In the genomic region with DNA sequence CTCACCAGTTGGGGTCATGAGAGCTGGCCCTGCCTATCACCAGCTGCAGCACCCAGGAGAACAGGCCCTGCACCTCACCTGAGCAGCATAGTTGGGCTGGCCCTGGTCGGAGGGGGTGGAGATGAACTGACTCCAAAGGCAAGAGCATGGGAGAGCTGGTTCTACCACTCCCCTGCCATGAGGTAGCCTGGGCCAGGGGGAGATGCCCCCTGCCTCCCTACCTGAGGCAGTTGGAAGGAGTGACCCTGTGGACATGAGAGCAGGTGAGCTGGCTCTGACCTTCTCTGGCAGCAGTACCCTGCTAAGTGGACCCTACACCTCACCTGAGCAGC, we compare ENCODE assay signal across 13 mouse cellular contexts. TPM values are rescaled to one million over a fixed set of nuclear protein-coding genes. Genes with fewer than 3 reads are reported as not detected.
A peak's percentile ranks its signal among the peaks of the same experiment; 100 is the strongest.
DNase-seq lines count a peak whose midpoint lies in the region; ATAC-seq and TF ChIP-seq lines count a peak whose summit lies in the region.
"Had no signal": no experiment of that assay in that cellular context is flagged by ENCODE, and none has a peak within 500 bp of the region (broad histone marks: within the 10 kb centered on the region; RNA-seq: fewer than 3 reads in every experiment).

No protein-coding gene starts in this region.

- no peaks in the 10 kb centered on the region for H3K9me3 ChIP-seq in heart, embryonic 15.5 days (replicated peaks)
- H3K9me3 ChIP-seq in heart, embryonic 10.5 days: no peaks in the 10 kb centered on the region
- no peaks in the 10 kb centered on the region for H3K9me3 ChIP-seq in lung, embryonic 15.5 days
- no peaks in the 10 kb centered on the region for H3K9me3 ChIP-seq in hindbrain, postnatal 0 days (ENCODE audit: low read length)
- no peaks in the 10 kb centered on the region for H3K9me3 ChIP-seq in stomach, embryonic 15.5 days

- H3K9ac ChIP-seq in heart, embryonic 15.5 days: no peak overlapping the region
- H3K9ac ChIP-seq in lung, embryonic 15.5 days: no peak overlapping the region
- no peak overlapping the region for H3K9ac ChIP-seq in hindbrain, postnatal 0 days (replicated peaks; ENCODE audit: low read length)
- no peak overlapping the region for H3K9ac ChIP-seq in stomach, embryonic 15.5 days

- no peak for TF ChIP-seq CTCF in hindbrain, postnatal 0 days (IDR thresholded peaks at IDR 0.05; ENCODE audit: low read depth)

- no peaks in the 10 kb centered on the region for H3K27me3 ChIP-seq in heart, embryonic 15.5 days
- no peaks in the 10 kb centered on the region for H3K27me3 ChIP-seq in heart, embryonic 10.5 days (ENCODE audit: insufficient read depth, poor library complexity, severe bottlenecking)
- H3K27me3 ChIP-seq in lung, embryonic 15.5 days: no peaks in the 10 kb centered on the region
- no peaks in the 10 kb centered on the region for H3K27me3 ChIP-seq in hindbrain, postnatal 0 days (ENCODE audit: insufficient read depth, low read length)
- H3K27me3 ChIP-seq in stomach, embryonic 15.5 days (replicated peaks): no peaks in the 10 kb centered on the region

- no peak for DNase-seq in heart, embryonic 10.5 days (ENCODE audit: low spot score)
- DNase-seq in lung, postnatal 4 days: no peak
- DNase-seq in hindbrain, postnatal 0 days (ENCODE audit: low spot score): no peak
- DNase-seq in adrenal gland, postnatal 36 days: no peak
- no peak for DNase-seq in cerebellum, adult 8-10 months
- DNase-seq: cerebellum, postnatal 10 days; gastrocnemius, adult 2 months; heart, postnatal 14 days; thymus, postnatal 4 days had no signal

- no peaks in the 10 kb centered on the region for H3K36me3 ChIP-seq in heart, embryonic 15.5 days
- H3K36me3 ChIP-seq in heart, embryonic 10.5 days: no peaks in the 10 kb centered on the region
- no peaks in the 10 kb centered on the region for H3K36me3 ChIP-seq in lung, embryonic 15.5 days
- H3K36me3 ChIP-seq in hindbrain, postnatal 0 days (ENCODE audit: insufficient read depth, low read length): no peaks in the 10 kb centered on the region
- no peaks in the 10 kb centered on the region for H3K36me3 ChIP-seq in stomach, embryonic 15.5 days

- WGBS in heart, embryonic 15.5 days: 88% methylated on average over 1 of the region's 1 CpGs
- WGBS in heart, embryonic 10.5 days: 94% methylated on average over 1 of the region's 1 CpGs
- WGBS in lung, embryonic 15.5 days: 40% methylated on average over 1 of the region's 1 CpGs
- WGBS in hindbrain, postnatal 0 days: 100% methylated on average over 1 of the region's 1 CpGs
- WGBS in stomach, embryonic 15.5 days: 76% methylated on average over 1 of the region's 1 CpGs

- 0 out of 2 replicates have a peak, but pooled peaks have one; percentile 31 for ATAC-seq in heart, embryonic 15.5 days (replicated peaks; ENCODE audit: insufficient number of reproducible peaks, insufficient read depth, low FRiP score, low read depth)
- ATAC-seq in lung, embryonic 15.5 days (ENCODE audit: borderline replicate concordance, extremely low read depth, low FRiP score, low TSS enrichment): peak; percentile 28; the same call in 1 of the 2 replicates
- 0 out of 2 replicates have a peak, but pooled peaks have one; percentile 21 for ATAC-seq in hindbrain, postnatal 0 days
- peak; percentile 53 for ATAC-seq in stomach, embryonic 15.5 days (ENCODE audit: insufficient read depth, low FRiP score, low read depth)

- no peaks in the 10 kb centered on the region; the same call in 1 of the 2 replicates for H3K4me1 ChIP-seq in heart, embryonic 15.5 days (replicated peaks)
- peaks cover 18% of the 10 kb centered on the region; the same call in 1 of the 2 replicates for H3K4me1 ChIP-seq in heart, embryonic 10.5 days
- 0 out of 2 replicates have a peak, but pooled peaks cover 3% of the 10 kb centered on the region for H3K4me1 ChIP-seq in lung, embryonic 15.5 days
- no peaks in the 10 kb centered on the region for H3K4me1 ChIP-seq in hindbrain, postnatal 0 days (ENCODE audit: insufficient read depth, low read length)
- no peaks in the 10 kb centered on the region for H3K4me1 ChIP-seq in stomach, embryonic 15.5 days

- H3K4me2 ChIP-seq in heart, embryonic 15.5 days: no peak overlapping the region
- H3K4me2 ChIP-seq in lung, embryonic 15.5 days: no peak overlapping the region
- no peak overlapping the region for H3K4me2 ChIP-seq in hindbrain, postnatal 0 days (ENCODE audit: low read depth, low read length)
- no peak overlapping the region for H3K4me2 ChIP-seq in stomach, embryonic 15.5 days
- H3K4me2 ChIP-seq: liver, embryonic 11.5 days had no signal

- H3K27ac ChIP-seq in heart, embryonic 15.5 days: no peak overlapping the region
- no peak overlapping the region for H3K27ac ChIP-seq in heart, embryonic 10.5 days
- H3K27ac ChIP-seq in lung, embryonic 15.5 days: no peak overlapping the region
- H3K27ac ChIP-seq in hindbrain, postnatal 0 days: no peak overlapping the region
- H3K27ac ChIP-seq in stomach, embryonic 15.5 days: no peak overlapping the region
- H3K27ac ChIP-seq: gastrocnemius, adult 2 months had no signal

- H3K4me3 ChIP-seq in heart, embryonic 15.5 days: no peak overlapping the region
- no peak overlapping the region for H3K4me3 ChIP-seq in heart, embryonic 10.5 days
- H3K4me3 ChIP-seq in lung, embryonic 15.5 days: no peak overlapping the region
- H3K4me3 ChIP-seq in hindbrain, postnatal 0 days (ENCODE audit: low read length): no peak overlapping the region
- no peak overlapping the region for H3K4me3 ChIP-seq in stomach, embryonic 15.5 days (replicated peaks)
- H3K4me3 ChIP-seq: gastrocnemius, adult 2 months had no signal

RNA-seq across cellular contexts. Expression of a gene that starts 19.8 kb away (rescaled TPM):
- 34.5 and 45.4 TPM in 2 replicates for polyA plus RNA-seq in heart, embryonic 15.5 days (2015; fragmentation: Nextera tagmentation; extraction: Ambion mirVana)
- polyA plus RNA-seq in heart, embryonic 10.5 days (2016; fragmentation: Nextera tagmentation; extraction: Ambion mirVana): 53.7 and 54.8 TPM in 2 replicates
- polyA plus RNA-seq in lung, embryonic 15.5 days (2015; fragmentation: Nextera tagmentation; extraction: Ambion mirVana): 61.0 and 62.8 TPM in 2 replicates
- 158 and 167 TPM in 2 replicates for total RNA-seq in hindbrain, postnatal 0 days (2014; rRNA removed)
- polyA plus RNA-seq in hindbrain, postnatal 0 days (2015; fragmentation: Nextera tagmentation; extraction: Ambion mirVana): 161 and 164 TPM in 2 replicates
- 58.3 and 58.7 TPM in 2 replicates for polyA plus RNA-seq in stomach, embryonic 15.5 days (2015; fragmentation: Nextera tagmentation; extraction: Ambion mirVana)
- 10 to 100 TPM; 67.0 to 72.7 TPM for total RNA-seq in adrenal gland, postnatal 36 days (2021)

RNA-seq across cellular contexts. Expression of a gene that starts 20.5 kb away (rescaled TPM):
- polyA plus RNA-seq in heart, embryonic 15.5 days (2015; fragmentation: Nextera tagmentation; extraction: Ambion mirVana): 21.8 and 23.5 TPM in 2 replicates
- polyA plus RNA-seq in heart, embryonic 10.5 days (2016; fragmentation: Nextera tagmentation; extraction: Ambion mirVana): 38.0 and 57.1 TPM in 2 replicates
- 41.4 and 45.8 TPM in 2 replicates for polyA plus RNA-seq in lung, embryonic 15.5 days (2015; fragmentation: Nextera tagmentation; extraction: Ambion mirVana)
- 5.4 and 8.6 TPM in 2 replicates for total RNA-seq in hindbrain, postnatal 0 days (2014; rRNA removed)
- 12.7 and 14.9 TPM in 2 replicates for polyA plus RNA-seq in hindbrain, postnatal 0 days (2015; fragmentation: Nextera tagmentation; extraction: Ambion mirVana)
- 33.3 and 35.6 TPM in 2 replicates for polyA plus RNA-seq in stomach, embryonic 15.5 days (2015; fragmentation: Nextera tagmentation; extraction: Ambion mirVana)
- 1 to 10 TPM; 3.5 to 3.9 TPM for total RNA-seq in adrenal gland, postnatal 36 days (2021)
